Mouse (Mus musculus) stomach, embryonic 15.5 days (tissue): ENCODE data around the gene Abcg4. TPM values are rescaled to one million over a fixed set of nuclear protein-coding genes. Genes with fewer than 3 reads are reported as not detected.

ENCODE experiments used
- ATAC-seq: fragments of 200-750 bp; cut with Nextera tagmentation; 2 replicates; pipeline ENCODE4 v1.8.0; 2017; ENCODE audit warnings: low read depth, moderate number of reproducible peaks, moderate TSS enrichment; ENCODE audit not compliant: insufficient read depth, low FRiP score
- H3K27ac ChIP-seq: fragments of 300-500 bp; sonication (generic); 2 replicates; pipeline ENCODE4 v1.5.1; 2015; ENCODE audit warnings: mild to moderate bottlenecking, inconsistent platforms
- H3K27me3 ChIP-seq: fragments of 300-500 bp; sonication (generic); replicated peaks from 2 replicates; pipeline ENCODE4 v1.6.1; 2015; ENCODE audit warnings: inconsistent platforms
- H3K36me3 ChIP-seq: fragments of 300-500 bp; sonication (generic); 2 replicates; pipeline ENCODE4 v1.6.1; 2015; ENCODE audit warnings: inconsistent platforms
- H3K4me1 ChIP-seq: fragments of 300-500 bp; sonication (generic); 2 replicates; pipeline ENCODE4 v1.6.1; 2015; ENCODE audit warnings: inconsistent platforms
- H3K4me2 ChIP-seq: fragments of 300-500 bp; sonication (generic); 2 replicates; pipeline ENCODE4 v1.6.1; 2015; ENCODE audit warnings: mild to moderate bottlenecking, inconsistent platforms
- H3K4me3 ChIP-seq: fragments of 300-500 bp; sonication (generic); replicated peaks from 2 replicates; pipeline ENCODE4 v1.5.1; 2015; ENCODE audit warnings: inconsistent platforms
- H3K9ac ChIP-seq: fragments of 300-500 bp; sonication (generic); 2 replicates; pipeline ENCODE4 v1.6.1; 2015; ENCODE audit warnings: inconsistent platforms
- H3K9me3 ChIP-seq: fragments of 300-500 bp; sonication (generic); 2 replicates; pipeline ENCODE4 v1.6.1; 2016; ENCODE audit warnings: inconsistent platforms
- WGBS: fragments of 180-500 bp; shearing (Covaris S2); methylation state at CpG from one replicate; pipeline ENCODE4 v1.1.7; 2015; 5-methylcytosine and 5-hydroxymethylcytosine counted together
- polyA plus RNA-seq: library from polyadenylated mRNA; unstranded; fragments of >200 nt; fragmentation: Nextera tagmentation; extraction: Ambion mirVana; gene quantifications from 2 replicates; pipeline ENCODE4 v1.2.1, GENCODE M21; 2015

Gene Abcg4
- polyA plus RNA-seq, 1 experiment from 2014 or later: 5.1 TPM

DNA sequence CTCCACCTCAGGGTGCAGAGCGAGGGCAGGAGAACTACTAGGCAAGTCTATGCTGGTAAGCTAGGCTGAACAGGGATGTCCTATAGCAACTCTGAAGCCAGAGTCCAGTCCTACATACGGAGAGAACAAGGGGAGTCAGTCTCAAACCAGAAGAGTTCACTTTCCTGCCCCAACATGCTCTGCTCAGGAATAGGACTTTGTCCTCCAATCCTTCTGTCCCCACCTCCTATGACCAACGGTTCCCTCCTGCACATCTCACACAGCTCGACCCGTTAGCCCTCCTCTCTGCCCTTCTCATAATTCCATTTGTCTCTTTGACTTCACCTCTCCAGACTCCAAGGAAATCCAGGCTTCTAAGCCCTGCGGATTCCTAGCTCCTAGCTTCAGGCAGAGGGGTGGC, 40.5 kb downstream of the Abcg4 start:
- Histone ChIP-seq H3K36me3 (no peaks in the 10 kb centered on the region), H3K9ac (no peak overlapping the region), H3K4me1 (no peaks in the 10 kb centered on the region), H3K4me2 (no peak overlapping the region), H3K9me3 (no peaks in the 10 kb centered on the region), H3K27ac (no peak overlapping the region), H3K4me3 (no peak overlapping the region), H3K27me3 (no peaks in the 10 kb centered on the region)
- WGBS: 70% methylated on average over 6 of the region's 6 CpGs
- ATAC-seq: no peak

DNA sequence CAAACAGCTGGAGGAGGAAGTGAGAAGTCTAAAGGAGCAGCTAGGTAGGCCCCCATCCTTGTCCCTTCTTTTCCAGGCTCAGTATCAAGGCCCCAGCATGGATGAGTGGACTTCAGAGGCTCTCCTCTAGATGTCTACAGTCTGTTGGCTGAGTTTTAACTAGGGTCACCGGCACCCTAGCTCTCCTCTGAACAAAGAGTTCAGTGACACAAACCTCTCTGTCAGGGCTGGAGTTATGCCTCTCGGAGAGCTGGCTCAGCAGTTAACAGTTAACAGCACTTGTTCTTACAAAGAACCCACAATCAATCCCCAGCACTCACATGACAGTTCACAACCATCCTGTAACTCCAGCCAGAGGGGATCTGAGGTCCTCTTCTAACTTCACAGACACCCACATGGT, 44.8 kb downstream of the Abcg4 start:
- no peaks in the 10 kb centered on the region for H3K9me3 ChIP-seq
- H3K4me3 ChIP-seq: no peak overlapping the region
- no peaks in the 10 kb centered on the region for H3K36me3 ChIP-seq
- no peak overlapping the region for H3K27ac ChIP-seq
- no peak overlapping the region for H3K9ac ChIP-seq
- H3K4me1 ChIP-seq: no peaks in the 10 kb centered on the region; the same call in 1 of the 2 replicates
- H3K4me2 ChIP-seq: no peak overlapping the region
- 67% methylated on average over 2 of the region's 2 CpGs for WGBS
- H3K27me3 ChIP-seq: 0 out of 2 replicates have a peak, but pooled peaks cover 3% of the 10 kb centered on the region
- no peak for ATAC-seq

DNA sequence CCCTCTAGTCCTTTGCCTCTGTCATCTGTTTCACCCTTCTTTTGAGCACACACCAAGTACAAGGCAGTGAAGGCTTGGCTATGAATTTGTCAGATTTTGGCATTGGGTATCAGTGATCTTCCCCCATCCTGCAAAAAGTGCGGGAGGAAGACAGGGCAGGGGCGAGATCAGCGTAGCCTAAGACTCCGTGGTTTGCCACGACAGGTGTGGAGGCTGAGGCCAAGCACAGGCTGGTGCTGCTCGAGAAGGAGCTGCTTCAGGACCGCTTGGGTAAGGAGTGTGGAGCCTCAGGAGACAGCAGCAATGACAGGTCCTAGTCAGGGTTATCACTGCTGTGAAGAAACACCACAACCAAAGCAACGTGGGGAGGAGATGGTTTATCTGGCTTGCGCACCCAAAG, 47.0 kb downstream of the Abcg4 start:
- Histone ChIP-seq H3K4me3 (no peak overlapping the region), H3K27me3 (0 out of 2 replicates have a peak, but pooled peaks cover 3% of the 10 kb centered on the region), H3K27ac (no peak overlapping the region), H3K4me2 (no peak overlapping the region), H3K36me3 (no peaks in the 10 kb centered on the region), H3K9me3 (no peaks in the 10 kb centered on the region), H3K4me1 (no peaks in the 10 kb centered on the region; the same call in 1 of the 2 replicates), H3K9ac (no peak overlapping the region)
- ATAC-seq: no peak
- WGBS: 64% methylated on average over 9 of the region's 9 CpGs

DNA sequence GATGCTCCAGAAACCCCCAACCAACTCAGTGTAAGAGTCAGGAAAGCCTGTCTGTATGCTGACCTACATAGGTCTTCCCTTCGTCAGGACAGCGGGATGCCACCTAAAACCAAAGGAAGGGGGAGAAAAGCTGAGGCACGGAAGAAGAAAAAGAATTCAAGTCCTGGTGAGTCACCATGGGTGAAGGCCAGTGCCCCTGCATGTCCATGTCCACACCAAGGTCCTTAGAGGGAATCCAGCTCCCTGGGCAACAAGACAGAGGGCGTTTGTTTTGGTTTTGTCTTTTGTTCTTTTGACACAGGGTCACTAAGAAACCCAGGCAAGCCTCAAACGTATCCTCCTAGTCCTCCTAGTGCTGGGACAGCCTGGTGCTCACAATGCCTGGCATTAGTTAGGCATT, 47.5 kb downstream of the Abcg4 start:
- Histone ChIP-seq H3K36me3 (no peaks in the 10 kb centered on the region), H3K4me3 (no peak overlapping the region), H3K27ac (no peak overlapping the region), H3K4me2 (no peak overlapping the region), H3K9me3 (no peaks in the 10 kb centered on the region), H3K4me1 (no peaks in the 10 kb centered on the region; the same call in 1 of the 2 replicates), H3K9ac (no peak overlapping the region), H3K27me3 (0 out of 2 replicates have a peak, but pooled peaks cover 3% of the 10 kb centered on the region)
- no peak for ATAC-seq
- WGBS: 59% methylated on average over 5 of the region's 5 CpGs

DNA sequence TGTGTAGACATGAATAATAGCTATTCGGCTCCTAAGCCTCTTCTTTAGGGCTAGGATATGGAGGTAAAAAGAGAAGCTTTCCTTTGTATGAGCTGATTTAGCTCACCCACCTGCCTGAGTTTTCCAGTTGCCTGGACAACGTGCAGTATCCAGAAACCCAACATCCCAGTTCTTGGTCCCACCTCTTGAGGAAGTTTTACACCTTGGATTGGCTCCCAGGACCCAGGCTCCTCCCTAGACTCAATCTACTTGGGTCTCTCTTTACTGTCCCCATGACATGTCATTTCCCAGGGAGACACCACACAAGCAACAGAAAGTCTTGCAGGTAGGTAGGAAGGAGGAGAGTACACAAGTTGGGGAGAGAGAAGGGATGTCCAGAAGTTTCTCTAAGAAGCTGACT, 48.0 kb downstream of the Abcg4 start, which contains the start of gene Ccdc153:
Gene Ccdc153 (plus strand): TSS at position 278 of the 400 bp plus-strand sequence.
- Histone ChIP-seq H3K9ac (no peak within 1 kb of the TSS), H3K4me1 (no peaks in the 10 kb centered on the region; the same call in 1 of the 2 replicates), H3K9me3 (no peaks in the 10 kb centered on the region), H3K4me3 (no peak within 1 kb of the TSS), H3K27ac (no peak within 1 kb of the TSS), H3K27me3 (0 out of 2 replicates have a peak, but pooled peaks cover 3% of the 10 kb centered on the region), H3K36me3 (no peaks in the 10 kb centered on the region), H3K4me2 (no peak within 1 kb of the TSS)
- 43% methylated on average over 2 of the region's 2 CpGs for WGBS
- ATAC-seq: no peak

DNA sequence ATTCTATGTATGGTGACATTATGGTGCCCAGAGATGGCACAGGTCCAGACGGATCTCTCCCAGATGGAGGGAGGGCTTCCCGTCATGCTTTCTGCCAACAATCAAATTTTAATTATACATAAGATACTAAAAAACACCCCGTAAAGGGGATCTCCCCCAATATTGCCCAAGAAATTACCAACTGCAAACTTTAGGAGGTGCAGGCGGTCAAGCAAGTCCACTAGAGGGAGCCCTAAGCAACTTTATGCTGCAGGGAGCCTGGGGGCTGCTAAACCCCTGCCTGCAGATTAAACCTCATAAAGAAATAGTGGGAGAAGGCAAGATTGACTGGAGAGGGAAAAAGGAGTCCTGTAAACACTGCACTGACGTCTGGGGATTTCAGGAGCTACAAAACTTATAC, 49.0 kb downstream of the Abcg4 start:
- no peak for ATAC-seq
- H3K9me3 ChIP-seq: no peaks in the 10 kb centered on the region
- 12% methylated on average over 5 of the region's 5 CpGs for WGBS

DNA sequence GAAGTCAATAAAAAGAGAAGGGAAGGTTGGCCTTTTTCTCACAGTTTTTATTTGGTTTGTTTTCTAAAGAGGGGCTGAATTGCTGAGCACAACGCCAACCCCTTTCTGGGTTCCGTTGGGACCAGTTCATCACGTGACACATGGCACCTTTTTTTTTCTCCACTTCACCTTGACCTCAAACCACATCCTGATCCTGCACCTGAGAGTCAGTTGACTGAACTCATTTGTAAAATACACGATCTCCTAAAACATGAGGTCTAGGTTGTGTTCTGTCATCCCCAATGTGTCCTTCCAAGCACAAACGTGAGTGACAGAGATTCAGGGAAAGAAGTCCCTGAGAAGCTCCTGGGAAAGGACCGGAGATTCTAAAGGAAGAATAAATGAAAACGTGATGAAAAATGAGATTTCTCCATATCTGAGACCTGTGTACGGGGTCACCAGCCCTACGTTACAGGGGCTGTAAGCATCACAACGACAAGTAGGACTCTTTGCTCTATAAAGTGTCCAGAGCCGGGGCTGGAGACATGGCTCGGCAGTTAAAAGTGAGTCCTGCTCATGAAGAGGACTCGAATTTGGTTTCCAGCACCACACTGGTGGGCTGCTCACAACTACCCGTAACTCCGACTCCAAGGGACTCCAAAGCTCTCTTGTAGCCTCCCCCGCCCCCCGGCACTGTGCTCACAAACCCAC, 49.8 kb downstream of the Abcg4 start:
- no peak for ATAC-seq
- Histone ChIP-seq H3K4me2 (no peak overlapping the region), H3K4me3 (no peak overlapping the region), H3K36me3 (no peaks in the 10 kb centered on the region), H3K27me3 (0 out of 2 replicates have a peak, but pooled peaks cover 3% of the 10 kb centered on the region), H3K27ac (no peak overlapping the region), H3K4me1 (no peaks in the 10 kb centered on the region; the same call in 1 of the 2 replicates), H3K9me3 (no peaks in the 10 kb centered on the region), H3K9ac (no peak overlapping the region)
- WGBS: 82% methylated on average over 17 of the region's 17 CpGs

More for the DNA sequence above, 49.0 kb downstream of the Abcg4 start:
- H3K9ac ChIP-seq: no peak overlapping the region
- H3K27me3 ChIP-seq: 0 out of 2 replicates have a peak, but pooled peaks cover 3% of the 10 kb centered on the region
- no peaks in the 10 kb centered on the region; the same call in 1 of the 2 replicates for H3K4me1 ChIP-seq
- H3K4me3 ChIP-seq: no peak overlapping the region
- H3K4me2 ChIP-seq: no peak overlapping the region
- no peaks in the 10 kb centered on the region for H3K36me3 ChIP-seq
- H3K27ac ChIP-seq: no peak overlapping the region

DNA sequence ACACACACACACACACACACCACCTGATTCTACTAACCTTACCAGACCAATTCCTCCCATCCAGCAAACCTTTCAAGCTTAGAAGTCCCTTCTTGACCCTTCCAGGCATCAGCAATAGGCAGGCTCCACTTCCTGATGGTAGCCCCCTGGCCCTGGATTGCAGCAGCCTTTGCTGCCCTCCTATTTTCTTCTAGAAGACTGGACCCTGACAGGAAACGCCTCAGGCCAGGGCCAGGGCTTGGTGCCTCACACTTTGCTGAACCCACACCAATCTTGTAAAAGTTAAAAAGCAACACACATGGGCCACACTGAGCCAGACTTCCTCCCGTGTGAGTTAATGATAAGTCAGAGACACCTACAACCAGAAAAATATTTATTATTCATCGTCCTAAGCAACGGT, 51.3 kb downstream of the Abcg4 start:
- H3K36me3 ChIP-seq: no peaks in the 10 kb centered on the region
- H3K27me3 ChIP-seq: 0 out of 2 replicates have a peak, but pooled peaks cover 3% of the 10 kb centered on the region
- H3K9me3 ChIP-seq: no peaks in the 10 kb centered on the region
- WGBS: 74% methylated on average over 4 of the region's 4 CpGs
- ATAC-seq: no peak
- H3K27ac ChIP-seq: no peak overlapping the region
- H3K9ac ChIP-seq: no peak overlapping the region
- H3K4me1 ChIP-seq: peaks cover 3% of the 10 kb centered on the region; the same call in 1 of the 2 replicates
- no peak overlapping the region for H3K4me2 ChIP-seq
- no peak overlapping the region for H3K4me3 ChIP-seq

DNA sequence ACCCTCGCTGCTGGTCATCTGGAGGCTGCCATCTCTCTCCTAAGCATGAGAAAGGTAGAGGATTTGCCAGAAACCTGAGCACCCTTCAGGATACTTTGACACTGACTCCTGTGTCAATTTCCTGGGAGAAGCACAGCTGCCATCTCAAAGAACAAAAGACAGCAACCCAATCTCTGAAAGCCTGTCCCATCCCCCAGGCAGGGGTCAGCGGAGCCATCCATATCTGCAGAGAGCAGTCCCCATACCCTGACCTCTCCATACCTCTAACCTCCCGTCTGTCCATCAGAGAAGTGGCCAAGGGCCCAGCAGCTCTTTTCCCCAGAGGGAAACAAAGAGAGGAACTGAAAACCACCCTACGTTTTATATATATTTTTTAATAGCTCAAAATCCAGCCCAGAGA, 51.8 kb downstream of the Abcg4 start:
- peaks cover 9% of the 10 kb centered on the region for H3K4me1 ChIP-seq
- no peak overlapping the region for H3K4me2 ChIP-seq
- no peak for ATAC-seq
- no peaks in the 10 kb centered on the region for H3K36me3 ChIP-seq
- no peak overlapping the region for H3K4me3 ChIP-seq
- WGBS: 52% methylated on average over 4 of the region's 4 CpGs
- no peak overlapping the region for H3K9ac ChIP-seq
- H3K27ac ChIP-seq: no peak overlapping the region
- no peaks in the 10 kb centered on the region for H3K9me3 ChIP-seq
- 0 out of 2 replicates have a peak, but pooled peaks cover 3% of the 10 kb centered on the region for H3K27me3 ChIP-seq

DNA sequence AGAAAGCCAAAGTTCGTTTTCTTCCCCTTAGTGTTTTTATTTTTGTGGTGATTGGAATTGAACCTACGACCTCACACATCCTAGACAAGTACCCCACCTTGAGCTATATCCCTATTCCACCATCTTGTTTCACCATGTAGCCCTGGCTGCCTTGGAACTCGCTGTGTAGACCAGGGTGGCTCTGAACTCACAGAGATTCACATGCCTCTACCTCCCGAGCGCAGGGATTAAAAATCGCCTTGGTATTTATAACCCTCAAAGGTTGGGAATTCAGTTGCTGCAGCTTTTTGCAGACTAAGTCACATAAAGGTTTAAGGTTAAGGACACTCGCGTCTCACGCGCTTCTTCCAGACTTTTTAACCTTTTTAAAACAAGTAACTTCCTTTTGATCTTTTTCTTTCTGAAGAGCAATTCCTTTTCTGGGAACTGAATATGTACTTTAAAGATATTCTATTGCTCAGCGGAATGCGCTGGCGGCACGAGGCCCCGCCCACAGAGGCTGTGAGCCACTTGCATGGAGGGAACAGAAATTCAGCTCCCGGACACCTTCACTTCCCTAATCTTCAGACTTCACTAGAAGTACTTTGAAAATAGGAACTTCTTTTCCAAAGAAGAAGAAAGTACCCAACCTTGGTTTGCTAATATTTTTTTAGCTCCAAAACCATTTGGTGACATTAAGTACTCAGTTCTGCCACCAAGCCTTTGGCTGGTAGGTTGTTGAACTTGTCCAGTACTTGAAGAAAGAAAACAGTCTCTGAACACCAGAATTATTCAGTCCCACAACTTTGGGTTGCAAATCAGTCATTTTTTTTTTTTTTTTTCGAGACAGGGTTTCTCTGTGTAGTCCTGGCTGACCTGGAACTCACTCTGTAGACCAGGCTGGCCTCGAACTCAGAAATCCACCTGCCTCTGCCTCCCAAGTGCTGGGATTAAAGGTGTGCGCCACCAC, 53.7 kb downstream of the Abcg4 start:
- Histone ChIP-seq H3K27me3 (no peaks in the 10 kb centered on the region), H3K4me2 (peak overlapping the region; percentile 57), H3K4me3 (peak overlapping the region; percentile 56), H3K9me3 (no peaks in the 10 kb centered on the region), H3K36me3 (no peaks in the 10 kb centered on the region), H3K9ac (no peak overlapping the region), H3K4me1 (peaks cover 15% of the 10 kb centered on the region), H3K27ac (peak overlapping the region; percentile 78; the same call in 1 of the 2 replicates)
- WGBS: 19% methylated on average over 19 of the region's 19 CpGs
- ATAC-seq: no peak

DNA sequence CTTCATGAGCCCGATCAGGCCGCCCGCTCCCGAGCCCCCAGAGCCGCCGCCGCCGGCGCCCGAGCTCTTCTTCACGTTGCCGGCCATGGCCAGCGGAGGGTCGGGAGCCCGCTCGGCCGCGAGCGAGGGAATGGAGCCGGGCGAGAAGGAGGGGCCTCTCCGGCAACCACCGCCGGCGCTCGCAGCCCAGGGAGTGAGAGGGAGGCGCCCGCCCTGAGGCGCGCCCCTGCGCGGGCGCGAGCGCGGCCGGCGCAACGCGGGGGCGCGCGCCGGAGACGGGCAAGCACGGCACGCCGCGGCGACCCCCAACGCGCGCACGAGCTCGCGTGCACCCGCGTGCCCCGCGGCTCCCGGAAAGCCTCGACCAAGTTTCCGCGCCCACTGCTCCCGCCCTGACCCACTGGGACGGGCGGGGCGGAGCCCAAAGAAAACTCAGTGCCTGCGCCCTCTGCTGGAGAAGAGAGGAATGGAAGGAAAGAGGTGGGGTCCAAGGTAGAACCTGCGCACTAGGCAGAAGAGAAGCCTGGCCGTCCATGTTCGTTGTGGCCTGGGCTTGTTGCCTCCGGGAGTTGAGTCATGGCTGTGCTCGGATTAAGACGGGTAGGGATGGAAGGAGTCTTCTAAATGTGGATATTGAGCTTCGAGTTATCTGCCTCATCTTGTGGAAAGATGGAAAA, 54.5 kb downstream of the Abcg4 start, which contains the start of gene Cbl:
Gene Cbl (minus strand): TSS at position 248 of the 677 bp plus-strand sequence.
- H3K36me3 ChIP-seq: no peaks in the 10 kb centered on the region
- H3K9me3 ChIP-seq: no peaks in the 10 kb centered on the region
- peak; percentile 94 for ATAC-seq
- H3K4me3 ChIP-seq: peak within 1 kb of the TSS; percentile 56
- under 1% methylated on average over 74 of the region's 76 CpGs for WGBS
- no peaks in the 10 kb centered on the region for H3K27me3 ChIP-seq
- peak within 1 kb of the TSS; percentile 65 for H3K4me2 ChIP-seq
- peak within 1 kb of the TSS; percentile 86 for H3K27ac ChIP-seq
- peaks cover 15% of the 10 kb centered on the region; the same call in 1 of the 2 replicates for H3K4me1 ChIP-seq
- peak within 1 kb of the TSS; percentile 56 for H3K9ac ChIP-seq
